Mouse (Mus musculus) v-Abl transformed pro-B cells (cell line): ENCODE data around the gene Olfr600.
"Not testable (repeated sequence)": the region's sequence is repeated elsewhere in the genome, so short reads cannot be mapped to it uniquely, and the experiment has no call there.

ENCODE experiments used
- in situ Hi-C, 2 experiments: fragments of 400-800 bp; cut with MboI; formaldehyde crosslinking; loops; one replicate each; pipeline ENCODE4 v1.15.1; 2025; ENCODE audit not compliant: unreplicated experiment in 2 of 2

Olfr600 gene

GRCm38 (mm10) chr7:103349569-103349968 is at the start of gene Olfr600:
Olfr600 (minus strand) TSS chr7:103349669.
- in situ Hi-C loops: no loop called here

DNA sequence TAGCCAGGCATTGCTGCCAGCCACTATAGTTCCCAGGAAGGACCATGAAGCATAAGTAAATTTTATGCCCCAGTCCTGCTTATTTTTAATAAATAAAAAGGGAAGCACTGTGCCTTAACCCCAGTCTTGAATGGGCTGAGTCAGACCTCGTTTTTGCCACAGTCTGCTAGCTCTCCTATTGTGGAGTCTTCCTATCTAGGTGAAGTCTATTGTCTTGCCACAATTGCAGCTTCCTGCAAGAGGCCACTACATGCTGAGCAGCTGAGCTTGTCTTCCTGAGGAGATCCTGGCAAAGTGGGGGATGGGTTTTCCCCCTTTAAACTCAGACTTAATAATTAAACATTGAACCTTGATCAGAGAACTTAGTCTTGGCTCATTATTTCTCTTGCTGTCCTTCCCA is 49.5 kb upstream of the Olfr600 start:
- in situ Hi-C loops: no loop called here

DNA sequence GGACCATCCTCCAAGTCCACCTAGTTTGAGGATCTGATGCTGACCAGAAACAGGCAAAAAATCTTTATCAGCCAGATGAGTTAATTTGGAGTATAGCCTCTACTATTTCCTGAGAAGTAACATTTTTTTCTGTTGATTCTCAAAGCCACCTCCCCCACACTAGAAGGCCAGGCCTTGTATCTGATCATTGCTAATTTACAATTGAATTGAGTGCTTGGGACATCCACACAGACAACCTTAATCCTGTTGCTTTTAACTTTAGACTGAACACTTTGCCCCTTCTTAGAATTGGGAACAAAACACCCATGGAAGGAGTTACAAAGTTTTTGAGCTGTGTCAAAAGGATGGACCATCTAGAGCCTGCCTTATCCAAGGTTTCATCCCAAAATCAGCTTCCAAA is 48.3 kb upstream of the Olfr600 start:
- in situ Hi-C loops: no loop called here

DNA sequence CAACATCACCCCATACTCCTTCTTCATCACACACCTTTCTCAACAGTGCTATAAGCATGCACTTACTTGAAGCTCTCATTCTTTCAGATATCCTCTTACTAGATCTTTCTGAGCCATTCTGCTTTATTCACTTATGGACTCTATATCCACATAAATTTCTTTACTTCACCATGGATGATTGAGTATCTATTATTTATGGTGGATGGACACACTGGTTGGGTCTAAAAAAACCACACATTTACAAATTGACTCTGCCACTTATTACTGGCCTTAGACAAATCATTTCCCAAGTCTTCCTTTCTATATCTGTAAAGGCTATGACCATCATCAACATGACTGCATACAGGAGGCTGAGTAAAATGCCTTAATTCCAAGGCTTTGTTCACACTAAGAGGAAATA is 36.6 kb upstream of the Olfr600 start, which contains the start of gene Olfr603:
Olfr603 (minus strand) TSS at position 101 of the 400 bp plus-strand sequence.
- in situ Hi-C loops: no loop called here

- in situ Hi-C loops: no loop called here
These were observed 13.1 kb upstream of the Olfr600 start, which contains the start of gene Olfr601 for GRCm38 (mm10) chr7:103362555-103362954. Olfr601 (minus strand) TSS chr7:103362655.

- in situ Hi-C loops: no loop called here
These were observed 13.9 kb downstream of the Olfr600 start, which contains the start of gene Olfr599 for GRCm38 (mm10) chr7:103335617-103336016. Olfr599 (plus strand) TSS chr7:103335917.

DNA sequence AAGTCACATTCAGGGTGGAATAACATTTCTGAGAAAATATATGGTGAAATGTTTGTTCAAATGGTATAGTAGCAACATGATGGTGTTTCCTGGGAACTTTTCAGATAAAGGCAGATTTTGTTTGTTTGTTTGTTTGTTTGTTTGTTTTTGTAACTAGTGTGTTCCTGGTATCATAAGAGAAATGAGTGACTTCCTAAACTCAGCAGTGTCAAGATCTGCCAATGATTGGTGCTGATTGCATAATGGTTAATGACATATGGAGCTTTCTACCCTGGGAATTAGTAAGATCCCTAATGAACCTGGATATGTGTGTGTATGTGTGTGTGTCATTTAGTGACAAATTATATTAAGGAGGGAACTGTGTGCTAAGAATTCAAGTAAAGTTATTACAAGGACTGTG is 26.2 kb downstream of the Olfr600 start, which contains the start of gene Olfr598:
Olfr598 (plus strand) TSS at position 301 of the 400 bp plus-strand sequence.
- in situ Hi-C loops: no loop called here

DNA sequence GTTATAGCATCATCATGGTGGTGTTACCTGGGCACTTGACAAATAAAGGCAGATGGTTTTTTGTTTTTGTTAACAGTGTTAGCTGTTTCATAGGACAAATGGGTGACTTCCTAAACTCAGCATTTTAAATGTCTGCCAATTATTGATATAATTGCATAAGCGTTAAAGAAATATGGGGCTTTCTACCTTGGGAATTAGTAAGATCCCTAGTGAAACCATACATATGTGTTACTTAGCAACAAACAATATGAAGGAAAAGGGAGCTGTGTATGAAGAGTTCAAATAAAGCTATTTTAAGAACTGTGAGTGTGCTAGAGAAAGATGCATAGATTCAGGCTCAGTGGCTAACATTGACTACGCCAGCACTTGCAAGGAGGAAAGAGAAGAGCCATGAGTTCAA is 33.5 kb downstream of the Olfr600 start, which contains the start of gene Olfr597:
Olfr597 (plus strand) TSS at position 301 of the 400 bp plus-strand sequence.
- in situ Hi-C loops: not testable (repeated sequence)

DNA sequence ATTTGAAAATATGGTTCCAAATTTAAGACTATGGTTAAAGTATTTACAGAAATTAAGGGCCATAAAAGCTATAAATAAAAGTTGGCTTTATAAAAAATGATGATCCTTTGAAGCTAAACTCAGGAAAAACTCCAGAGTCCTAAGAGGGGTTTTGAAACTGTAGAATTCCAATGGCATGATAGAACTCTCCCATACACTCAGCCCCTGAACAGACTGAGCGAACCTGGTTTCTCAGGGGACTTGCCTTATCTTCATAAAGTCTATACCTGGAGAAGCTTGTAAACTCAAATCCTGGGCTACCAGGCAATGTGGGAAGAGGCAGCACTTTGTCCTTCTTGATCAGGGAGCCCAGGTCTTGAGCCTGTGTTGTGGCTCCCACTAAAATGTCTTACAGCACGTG is 44.1 kb downstream of the Olfr600 start, which contains the start of gene Olfr596:
Olfr596 (plus strand) TSS at position 301 of the 400 bp plus-strand sequence.
- in situ Hi-C loops: not testable (repeated sequence)
